Mouse (Mus musculus): Measurements from ENCODE around the gene Epb41l5. TPM values are rescaled to one million over a fixed set of nuclear protein-coding genes. Genes with fewer than 3 reads are reported as not detected.

Gene Epb41l5
- polyA plus RNA-seq, 1 experiment from 2014 or later, result 43.7 TPM

- Histone ChIP-seq H3K9ac (ENCODE audit: low read length) (peak within 1 kb of the TSS; percentile 78), H3K4me2 (ENCODE audit: low read depth, low read length) (peak within 1 kb of the TSS; percentile 90), H3K4me1 (replicated peaks; ENCODE audit: control insufficient read depth, insufficient read depth, low read length) (peaks cover 27% of the 10 kb centered on the region), H3K27me3 (ENCODE audit: control insufficient read depth, insufficient read depth, low read depth, low read length) (no peaks in the 10 kb centered on the region), H3K9me3 (ENCODE audit: control insufficient read depth, low read length) (peaks cover 13% of the 10 kb centered on the region), H3K27ac (ENCODE audit: low read length) (peak within 1 kb of the TSS; percentile 87), H3K36me3 (ENCODE audit: control insufficient read depth, insufficient read depth, low read length) (peaks cover 25% of the 10 kb centered on the region), H3K4me3 (ENCODE audit: low read length) (peak within 1 kb of the TSS; percentile 72)
- peak; percentile 94 for ATAC-seq (ENCODE audit: low read depth)
- 2% methylated on average over 80 of the region's 82 CpGs for WGBS
Observed at GRCm38 (mm10) chr1:119525689-119526591, 122.9 kb downstream of the Epb41l5 start, which contains the start of gene Tmem185b. Gene Tmem185b, plus strand, starts transcription at chr1:119526160.

- H3K27me3 ChIP-seq (ENCODE audit: control insufficient read depth, insufficient read depth, low read depth, low read length), result no peaks in the 10 kb centered on the region
- ATAC-seq (ENCODE audit: low read depth), result peak; percentile 3; the same call in 1 of the 2 replicates
- H3K4me2 ChIP-seq (ENCODE audit: low read depth, low read length), result peak overlapping the region; percentile 90
- peak overlapping the region; percentile 78 for H3K9ac ChIP-seq (ENCODE audit: low read length)
- peaks cover 31% of the 10 kb centered on the region for H3K4me1 ChIP-seq (replicated peaks; ENCODE audit: control insufficient read depth, insufficient read depth, low read length)
- WGBS, result 5% methylated on average over 5 of the region's 5 CpGs
- H3K9me3 ChIP-seq (ENCODE audit: control insufficient read depth, low read length), result peaks cover 13% of the 10 kb centered on the region
- peak overlapping the region; percentile 72 for H3K4me3 ChIP-seq (ENCODE audit: low read length)
- H3K36me3 ChIP-seq (ENCODE audit: control insufficient read depth, insufficient read depth, low read length), result peaks cover 25% of the 10 kb centered on the region
- H3K27ac ChIP-seq (ENCODE audit: low read length), result peak overlapping the region; percentile 87
Observed at GRCm38 (mm10) chr1:119525004-119525444, 123.8 kb downstream of the Epb41l5 start.

DNA sequence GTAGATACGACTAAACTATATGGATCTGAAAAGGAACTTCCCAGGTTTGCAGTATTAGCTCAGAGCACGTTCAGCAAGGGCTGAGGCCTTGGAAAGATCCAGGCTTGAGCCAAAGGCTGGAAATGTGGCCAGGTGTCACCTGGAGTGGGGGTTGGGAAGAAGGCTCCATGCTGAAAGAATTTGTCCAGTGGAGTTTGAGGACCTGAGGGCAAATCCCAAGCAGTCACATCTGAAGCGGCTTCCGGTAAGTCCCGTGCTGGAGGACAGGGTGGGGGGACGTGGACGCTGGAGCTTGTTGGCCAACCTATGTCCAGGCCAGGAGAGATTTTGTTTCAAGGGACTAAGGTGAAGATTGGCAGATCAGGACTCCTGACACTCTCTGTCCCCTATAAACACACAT lies 125.0 kb downstream of the Epb41l5 start:
- H3K4me2 ChIP-seq (ENCODE audit: low read depth, low read length), result no peak overlapping the region
- H3K36me3 ChIP-seq (ENCODE audit: control insufficient read depth, insufficient read depth, low read length), result peaks cover 20% of the 10 kb centered on the region
- no peak for ATAC-seq (ENCODE audit: low read depth)
- no peaks in the 10 kb centered on the region for H3K27me3 ChIP-seq (ENCODE audit: control insufficient read depth, insufficient read depth, low read depth, low read length)
- H3K9me3 ChIP-seq (ENCODE audit: control insufficient read depth, low read length), result peaks cover 10% of the 10 kb centered on the region
- H3K27ac ChIP-seq (ENCODE audit: low read length), result no peak overlapping the region
- H3K9ac ChIP-seq (ENCODE audit: low read length), result no peak overlapping the region
- H3K4me1 ChIP-seq (replicated peaks; ENCODE audit: control insufficient read depth, insufficient read depth, low read length), result peaks cover 31% of the 10 kb centered on the region
- WGBS, result 92% methylated on average over 7 of the region's 7 CpGs
- H3K4me3 ChIP-seq (ENCODE audit: low read length), result no peak overlapping the region

DNA sequence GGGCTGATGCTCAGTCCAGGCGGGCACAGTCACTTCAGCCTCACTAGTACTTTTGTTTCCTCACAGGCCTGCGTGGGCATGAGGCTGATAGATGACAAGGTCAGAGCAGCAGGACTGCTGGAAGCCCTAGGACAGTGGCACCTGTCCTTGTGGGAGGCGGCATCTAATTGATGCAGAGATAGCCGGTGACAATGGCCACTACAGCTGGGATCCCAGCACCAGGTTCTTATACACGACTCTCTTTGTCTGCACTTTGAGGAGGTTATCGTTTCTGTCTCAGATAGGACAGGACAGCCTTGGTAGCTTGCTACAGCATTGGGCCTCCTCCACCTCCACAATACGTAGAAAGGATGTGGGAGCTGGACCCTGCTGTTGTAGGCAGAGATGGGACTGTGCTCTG lies 125.4 kb downstream of the Epb41l5 start:
- no peak for ATAC-seq (ENCODE audit: low read depth)
- Histone ChIP-seq H3K4me3 (ENCODE audit: low read length) (no peak overlapping the region), H3K27ac (ENCODE audit: low read length) (no peak overlapping the region), H3K4me1 (replicated peaks; ENCODE audit: control insufficient read depth, insufficient read depth, low read length) (peaks cover 31% of the 10 kb centered on the region), H3K4me2 (ENCODE audit: low read depth, low read length) (no peak overlapping the region), H3K9me3 (ENCODE audit: control insufficient read depth, low read length) (peaks cover 8% of the 10 kb centered on the region), H3K9ac (ENCODE audit: low read length) (no peak overlapping the region), H3K36me3 (ENCODE audit: control insufficient read depth, insufficient read depth, low read length) (peaks cover 16% of the 10 kb centered on the region), H3K27me3 (ENCODE audit: control insufficient read depth, insufficient read depth, low read depth, low read length) (no peaks in the 10 kb centered on the region)
- WGBS, result 77% methylated on average over 7 of the region's 7 CpGs

- Histone ChIP-seq H3K9ac (ENCODE audit: low read length) (no peak overlapping the region), H3K4me2 (ENCODE audit: low read depth, low read length) (no peak overlapping the region), H3K36me3 (ENCODE audit: control insufficient read depth, insufficient read depth, low read length) (peaks cover 10% of the 10 kb centered on the region), H3K9me3 (ENCODE audit: control insufficient read depth, low read length) (peaks cover 8% of the 10 kb centered on the region), H3K4me1 (replicated peaks; ENCODE audit: control insufficient read depth, insufficient read depth, low read length) (peaks cover 36% of the 10 kb centered on the region), H3K4me3 (ENCODE audit: low read length) (no peak overlapping the region), H3K27ac (ENCODE audit: low read length) (no peak overlapping the region), H3K27me3 (ENCODE audit: control insufficient read depth, insufficient read depth, low read depth, low read length) (no peaks in the 10 kb centered on the region)
- 67% methylated on average over 4 of the region's 4 CpGs for WGBS
- ATAC-seq (ENCODE audit: low read depth), result no peak
Observed at GRCm38 (mm10) chr1:119522726-119523125, 126.1 kb downstream of the Epb41l5 start.

DNA sequence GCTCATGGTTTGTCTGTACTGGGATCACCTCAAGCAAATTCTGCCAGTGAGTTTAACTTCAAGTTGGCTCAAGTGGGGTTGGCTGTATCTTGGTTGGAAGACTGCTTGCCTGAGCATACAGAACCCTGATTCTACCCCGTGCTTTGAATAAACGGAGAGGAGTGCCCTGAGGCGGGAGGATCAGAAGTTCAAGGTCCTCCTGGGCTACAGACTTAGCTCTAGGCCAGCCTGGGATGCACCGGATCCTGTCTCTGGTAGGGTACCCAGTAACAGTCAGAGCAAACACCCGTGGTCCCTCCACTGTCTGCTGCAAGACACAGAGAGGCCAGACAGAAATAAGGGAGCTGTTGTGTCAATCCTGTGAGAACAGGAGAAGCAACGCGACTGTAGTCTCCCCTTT lies 127.1 kb downstream of the Epb41l5 start:
- ATAC-seq (ENCODE audit: low read depth), result no peak
- H3K27ac ChIP-seq (ENCODE audit: low read length), result peak overlapping the region; percentile 81

GRCm38 (mm10) chr1:119521029-119521428 lies 127.8 kb downstream of the Epb41l5 start:
- 28% methylated on average over 2 of the region's 2 CpGs for WGBS
- Histone ChIP-seq H3K27me3 (ENCODE audit: control insufficient read depth, insufficient read depth, low read depth, low read length) (no peaks in the 10 kb centered on the region), H3K4me3 (ENCODE audit: low read length) (no peak overlapping the region), H3K9ac (ENCODE audit: low read length) (no peak overlapping the region), H3K4me1 (replicated peaks; ENCODE audit: control insufficient read depth, insufficient read depth, low read length) (peaks cover 27% of the 10 kb centered on the region), H3K36me3 (ENCODE audit: control insufficient read depth, insufficient read depth, low read length) (no peaks in the 10 kb centered on the region), H3K9me3 (ENCODE audit: control insufficient read depth, low read length) (no peaks in the 10 kb centered on the region), H3K4me2 (ENCODE audit: low read depth, low read length) (no peak overlapping the region), H3K27ac (ENCODE audit: low read length) (peak overlapping the region; percentile 76)
- peak; percentile 75 for ATAC-seq (ENCODE audit: low read depth)

More for the DNA sequence above, 127.1 kb downstream of the Epb41l5 start:
- H3K4me1 ChIP-seq (replicated peaks; ENCODE audit: control insufficient read depth, insufficient read depth, low read length), result peaks cover 32% of the 10 kb centered on the region
- H3K4me2 ChIP-seq (ENCODE audit: low read depth, low read length), result no peak overlapping the region
- no peak overlapping the region for H3K9ac ChIP-seq (ENCODE audit: low read length)
- 56% methylated on average over 7 of the region's 7 CpGs for WGBS
- no peaks in the 10 kb centered on the region; the same call in 1 of the 2 replicates for H3K36me3 ChIP-seq (ENCODE audit: control insufficient read depth, insufficient read depth, low read length)
- H3K27me3 ChIP-seq (ENCODE audit: control insufficient read depth, insufficient read depth, low read depth, low read length), result no peaks in the 10 kb centered on the region
- no peak overlapping the region for H3K4me3 ChIP-seq (ENCODE audit: low read length)
- no peaks in the 10 kb centered on the region; the same call in 1 of the 2 replicates for H3K9me3 ChIP-seq (ENCODE audit: control insufficient read depth, low read length)

DNA sequence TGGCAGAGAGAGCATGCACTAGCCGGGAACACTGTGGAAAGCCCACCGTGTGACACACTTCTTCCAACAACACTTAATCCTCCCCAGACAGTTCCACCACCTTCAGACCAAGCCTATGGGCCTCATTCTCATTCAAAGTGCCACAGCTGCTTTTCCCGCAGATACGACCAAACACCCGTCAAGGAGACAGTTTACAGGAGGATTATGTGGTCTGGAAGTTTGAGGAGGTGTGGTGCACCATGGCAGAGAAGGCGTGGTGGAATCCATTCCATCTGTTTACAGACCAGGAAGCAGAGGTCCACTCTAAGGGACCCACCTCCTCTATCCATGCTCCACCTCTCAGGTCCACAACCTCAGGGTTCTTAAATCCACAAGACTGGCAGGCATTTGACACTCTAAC lies 129.5 kb downstream of the Epb41l5 start:
- Histone ChIP-seq H3K4me3 (ENCODE audit: low read length) (no peak overlapping the region), H3K9ac (ENCODE audit: low read length) (no peak overlapping the region), H3K27ac (ENCODE audit: low read length) (peak overlapping the region; percentile 15; the same call in 1 of the 2 replicates), H3K9me3 (ENCODE audit: control insufficient read depth, low read length) (no peaks in the 10 kb centered on the region), H3K4me2 (ENCODE audit: low read depth, low read length) (no peak overlapping the region), H3K27me3 (ENCODE audit: control insufficient read depth, insufficient read depth, low read depth, low read length) (no peaks in the 10 kb centered on the region), H3K36me3 (ENCODE audit: control insufficient read depth, insufficient read depth, low read length) (no peaks in the 10 kb centered on the region), H3K4me1 (replicated peaks; ENCODE audit: control insufficient read depth, insufficient read depth, low read length) (peaks cover 14% of the 10 kb centered on the region)
- 54% methylated on average over 6 of the region's 6 CpGs for WGBS
- no peak for ATAC-seq (ENCODE audit: low read depth)

DNA sequence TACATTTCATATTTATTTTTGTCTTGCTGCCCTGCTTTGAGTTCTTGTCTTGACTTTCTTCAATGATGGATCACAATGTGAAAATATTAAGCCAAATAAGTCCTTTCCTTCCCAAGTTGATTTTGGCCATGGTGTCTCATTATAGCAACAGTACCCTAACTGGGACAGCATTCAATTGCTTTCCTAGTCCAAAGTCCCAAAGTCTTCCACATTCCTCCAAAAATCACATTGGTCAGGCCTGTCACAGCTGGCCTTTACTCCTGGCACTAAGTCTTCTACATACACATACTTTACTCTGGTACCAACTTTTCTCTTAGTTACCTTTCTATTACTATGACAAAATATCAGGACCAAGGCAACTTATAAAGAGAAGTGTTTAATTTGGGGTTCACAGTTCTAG lies 130.0 kb downstream of the Epb41l5 start:
- no peak overlapping the region; the same call in 1 of the 2 replicates for H3K27ac ChIP-seq (ENCODE audit: low read length)
- H3K9me3 ChIP-seq (ENCODE audit: control insufficient read depth, low read length), result no peaks in the 10 kb centered on the region
- no peak overlapping the region for H3K4me3 ChIP-seq (ENCODE audit: low read length)
- ATAC-seq (ENCODE audit: low read depth), result no peak
- peaks cover 14% of the 10 kb centered on the region for H3K4me1 ChIP-seq (replicated peaks; ENCODE audit: control insufficient read depth, insufficient read depth, low read length)
- H3K27me3 ChIP-seq (ENCODE audit: control insufficient read depth, insufficient read depth, low read depth, low read length), result no peaks in the 10 kb centered on the region
- H3K9ac ChIP-seq (ENCODE audit: low read length), result no peak overlapping the region
- no peaks in the 10 kb centered on the region for H3K36me3 ChIP-seq (ENCODE audit: control insufficient read depth, insufficient read depth, low read length)
- H3K4me2 ChIP-seq (ENCODE audit: low read depth, low read length), result no peak overlapping the region

All from lung, embryonic 16.5 days (tissue).